Mouse (Mus musculus) bone marrow macrophage, adult 2 months (primary cell): Measurements from ENCODE around the gene Arg2.

ENCODE experiments used
- CTCF ChIP-seq: IDR thresholded peaks from 2 replicates; pipeline ENCODE4 v1.5.1; 2012; ENCODE audit warnings: low read depth, mild to moderate bottlenecking, low read length, moderate library complexity
- POLR2A ChIP-seq: IDR thresholded peaks from 2 replicates; pipeline ENCODE4 v1.6.1; 2012; ENCODE audit warnings: mild to moderate bottlenecking, low read depth, low read length, borderline replicate concordance

DNA sequence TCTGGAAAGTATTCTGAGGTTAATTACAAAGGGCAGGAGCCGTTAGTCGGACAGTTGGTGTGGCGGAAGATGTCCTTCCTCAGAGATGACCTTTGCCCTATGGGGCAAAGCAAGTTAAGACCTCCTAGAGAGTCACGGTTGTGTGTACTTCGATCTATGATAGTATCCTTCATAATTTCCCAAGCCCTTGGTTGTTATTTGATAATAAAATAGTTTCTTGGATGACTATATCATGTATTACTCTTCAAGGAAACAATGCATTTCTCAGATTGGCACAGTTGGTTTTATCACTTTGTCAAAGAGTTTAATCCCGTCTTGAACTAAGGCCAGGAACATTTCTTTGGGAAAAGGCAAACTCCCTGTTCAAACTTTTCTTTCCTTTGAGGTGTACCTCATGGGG is 61.6 kb downstream of the Arg2 start, which contains the start of gene Rdh11:
- TF ChIP-seq POLR2A (no peak), CTCF (no peak)
